Mouse (Mus musculus): ENCODE measurements around the gene Bpifb5.

GRCm38 (mm10) chr2:154211121-154211520 lies 12.4 kb upstream of the Bpifb5 start:
- no peak for TF ChIP-seq CTCF (IDR thresholded peaks at IDR 0.05; ENCODE audit: borderline replicate concordance, insufficient read depth, low read length)
- TF ChIP-seq POLR2A (IDR thresholded peaks at IDR 0.05; ENCODE audit: low read depth, low read length) = no peak
